Mouse (Mus musculus) myocyte (in vitro differentiated cells): Measurements from ENCODE around the gene Ccm2. TPM values are rescaled to one million over a fixed set of nuclear protein-coding genes. Genes with fewer than 3 reads are reported as not detected.

Source experiments
- H3K27me3 ChIP-seq: one replicate; pipeline ENCODE4 v1.6.1; 2011; ENCODE audit not compliant: control insufficient read depth, insufficient read depth, insufficient read length
- H3K36me3 ChIP-seq: one replicate; pipeline ENCODE4 v1.6.1; 2011; ENCODE audit not compliant: control insufficient read depth, insufficient read depth
- H3K4me2 ChIP-seq: one replicate; pipeline ENCODE4 v1.6.1; 2011; ENCODE audit warnings: low read depth, control low read depth
- H3K4me3 ChIP-seq: one replicate; pipeline ENCODE4 v1.5.1; 2011; ENCODE audit warnings: mild to moderate bottlenecking, control low read depth, moderate library complexity
- H3K79me2 ChIP-seq: one replicate; pipeline ENCODE4 v1.6.1; 2011; ENCODE audit not compliant: control insufficient read depth, insufficient read depth
- H3ac ChIP-seq: one replicate; pipeline ENCODE4 v1.6.1; 2011; ENCODE audit not compliant: control insufficient read depth, insufficient read length
- CEBPB ChIP-seq: IDR thresholded peaks from 2 replicates; pipeline ENCODE4 v1.6.1; 2011; ENCODE audit warnings: mild to moderate bottlenecking, moderate library complexity; ENCODE audit not compliant: poor library complexity, insufficient read depth, severe bottlenecking
- E2F4 ChIP-seq: IDR thresholded peaks from one replicate; pipeline ENCODE4 v1.6.1; 2011; ENCODE audit warnings: mild to moderate bottlenecking, control low read depth, moderate library complexity; ENCODE audit not compliant: insufficient read depth
- MAX ChIP-seq: IDR thresholded peaks from one replicate; pipeline ENCODE4 v1.6.1; 2011; ENCODE audit warnings: low read depth, mild to moderate bottlenecking, control low read depth
- MYOD1 ChIP-seq, 3 experiments: IDR thresholded peaks; one replicate each; pipeline ENCODE4 v1.6.1; 2011; ENCODE audit warnings: control low read depth in 2 of 3, low read depth in 2 of 3, mild to moderate bottlenecking in 2 of 3, moderate library complexity in 1 of 3; ENCODE audit not compliant: insufficient read length in 2 of 3, control insufficient read depth in 1 of 3
- MYOG ChIP-seq, 3 experiments: IDR thresholded peaks; one replicate each; pipeline ENCODE4 v1.6.1; 2011; ENCODE audit warnings: control low read depth in 2 of 3, low read depth in 2 of 3, mild to moderate bottlenecking in 2 of 3; ENCODE audit not compliant: insufficient read length in 2 of 3, control insufficient read depth in 1 of 3, insufficient read depth in 1 of 3
- POLR2A ChIP-seq: IDR thresholded peaks from one replicate; pipeline ENCODE4 v1.6.1; 2011; ENCODE audit warnings: low read depth, mild to moderate bottlenecking, control low read depth, moderate library complexity; ENCODE audit not compliant: insufficient read length
- POLR2AphosphoS2 ChIP-seq: IDR thresholded peaks from one replicate; pipeline ENCODE4 v1.6.1; 2011; ENCODE audit warnings: low read depth, control low read depth; ENCODE audit not compliant: insufficient read length
- REST ChIP-seq: IDR thresholded peaks from one replicate; pipeline ENCODE4 v1.6.1; 2011; ENCODE audit warnings: mild to moderate bottlenecking, control low read depth, moderate library complexity; ENCODE audit not compliant: insufficient read depth, insufficient read length
- SRF ChIP-seq: IDR thresholded peaks from one replicate; pipeline ENCODE4 v1.6.1; 2011; ENCODE audit warnings: low read depth; ENCODE audit not compliant: control insufficient read depth, insufficient read length
- TCF12 ChIP-seq: IDR thresholded peaks from one replicate; pipeline ENCODE4 v1.6.1; 2011; ENCODE audit warnings: mild to moderate bottlenecking, control low read depth; ENCODE audit not compliant: poor library complexity, insufficient read depth, severe bottlenecking
- TCF3 ChIP-seq: IDR thresholded peaks from one replicate; pipeline ENCODE4 v1.6.1; 2011; ENCODE audit warnings: low read depth, control low read depth; ENCODE audit not compliant: insufficient read length
- USF1 ChIP-seq: IDR thresholded peaks from one replicate; pipeline ENCODE4 v1.6.1; 2011; ENCODE audit warnings: low read depth, mild to moderate bottlenecking, control low read depth, moderate library complexity
- polyA plus RNA-seq: library from polyadenylated mRNA; unstranded; fragments of >200 nt; fragmentation: generic; extraction: Trizol; gene quantifications from one replicate; pipeline ENCODE4 v1.2.1, GENCODE M21; 2012; ENCODE audit warnings: missing spikeins

Gene Ccm2
- polyA plus RNA-seq, 1 experiment: 66.0 TPM

DNA sequence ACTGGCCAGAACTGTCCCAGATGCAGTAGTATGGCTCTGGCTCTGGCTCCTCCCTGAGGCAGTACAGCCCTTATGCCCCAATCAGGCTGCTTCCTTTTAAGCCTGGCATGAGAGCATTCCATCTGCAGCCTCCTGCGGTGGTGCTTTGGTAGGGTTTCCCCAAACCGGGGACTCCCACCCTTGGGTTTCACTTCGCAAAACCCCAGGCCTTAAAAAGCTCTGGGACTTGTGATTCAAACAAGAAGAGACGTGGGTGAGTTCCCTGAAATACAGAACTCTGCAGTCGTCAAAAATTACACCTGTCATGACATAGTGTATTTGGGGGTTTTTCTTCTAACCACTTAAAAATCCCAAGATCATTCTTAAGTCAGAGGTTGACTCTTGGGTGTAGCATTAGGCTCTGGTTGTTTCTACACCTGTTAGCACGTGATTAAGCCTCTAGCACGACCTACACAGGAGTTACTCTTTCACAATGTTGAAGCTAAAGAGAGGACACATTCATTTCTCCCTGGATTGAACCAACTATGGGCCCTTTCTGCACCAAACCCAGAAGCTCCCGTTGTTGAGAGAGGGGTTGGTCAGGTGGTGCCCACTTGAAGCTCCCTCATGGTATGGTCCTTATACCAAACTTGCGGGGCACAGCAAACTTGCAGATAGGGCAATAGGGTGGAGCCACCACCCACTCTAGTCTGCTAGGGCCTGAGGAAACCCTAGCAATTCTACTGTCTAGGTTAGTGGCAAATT is 23.7 kb upstream of the Ccm2 start:
- no peak for TF ChIP-seq USF1
- TF ChIP-seq REST: no peak
- TF ChIP-seq TCF12: no peak
- TF ChIP-seq SRF: no peak
- TF ChIP-seq MAX: no peak
- no peak for TF ChIP-seq MYOG (IDR thresholded peaks at IDR 0.05; ENCODE audit: control insufficient read depth in 1 of 3, insufficient read depth in 1 of 3, insufficient read length in 2 of 3, low read depth in 2 of 3)
- TF ChIP-seq POLR2A: no peak
- no peak for TF ChIP-seq MYOD1 (IDR thresholded peaks at IDR 0.05; ENCODE audit: control insufficient read depth in 1 of 3, insufficient read length in 2 of 3, low read depth in 2 of 3)
- no peak for TF ChIP-seq POLR2AphosphoS2
- no peak for TF ChIP-seq E2F4
- TF ChIP-seq TCF3: no peak
- no peak for TF ChIP-seq CEBPB

DNA sequence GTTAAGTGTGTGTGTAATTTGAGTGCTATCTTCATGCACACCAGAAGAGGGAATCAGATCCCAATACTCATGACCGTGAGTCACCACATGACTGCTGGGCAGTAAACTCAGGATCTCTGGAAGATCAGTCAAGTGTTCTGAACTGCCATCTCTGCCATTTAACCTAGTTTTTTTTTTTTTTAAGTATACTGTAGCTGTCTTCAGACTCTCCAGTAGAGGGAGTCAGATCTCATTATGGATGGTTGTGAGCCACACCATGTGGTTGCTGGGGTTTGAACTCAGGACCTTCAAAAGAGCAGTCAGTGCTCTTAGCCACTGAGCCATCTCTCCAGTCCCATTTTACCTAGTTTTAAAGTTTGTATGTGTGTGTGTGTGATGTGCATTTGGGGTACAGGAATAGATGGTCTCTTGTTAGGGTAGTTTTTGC is 23.0 kb upstream of the Ccm2 start:
- Histone ChIP-seq H3K27me3 (no peaks in the 10 kb centered on the region), H3K4me3 (no peak overlapping the region), H3K36me3 (peaks cover 37% of the 10 kb centered on the region), H3ac (no peak overlapping the region), H3K4me2 (no peak overlapping the region), H3K79me2 (peaks cover 28% of the 10 kb centered on the region)
- TF ChIP-seq E2F4 (no peak), POLR2A (peak; percentile 21)

More for the DNA sequence above, 23.7 kb upstream of the Ccm2 start:
- Histone ChIP-seq H3K4me3 (no peak overlapping the region), H3K4me2 (no peak overlapping the region), H3K27me3 (no peaks in the 10 kb centered on the region), H3ac (no peak overlapping the region), H3K36me3 (peaks cover 37% of the 10 kb centered on the region), H3K79me2 (peaks cover 21% of the 10 kb centered on the region)

DNA sequence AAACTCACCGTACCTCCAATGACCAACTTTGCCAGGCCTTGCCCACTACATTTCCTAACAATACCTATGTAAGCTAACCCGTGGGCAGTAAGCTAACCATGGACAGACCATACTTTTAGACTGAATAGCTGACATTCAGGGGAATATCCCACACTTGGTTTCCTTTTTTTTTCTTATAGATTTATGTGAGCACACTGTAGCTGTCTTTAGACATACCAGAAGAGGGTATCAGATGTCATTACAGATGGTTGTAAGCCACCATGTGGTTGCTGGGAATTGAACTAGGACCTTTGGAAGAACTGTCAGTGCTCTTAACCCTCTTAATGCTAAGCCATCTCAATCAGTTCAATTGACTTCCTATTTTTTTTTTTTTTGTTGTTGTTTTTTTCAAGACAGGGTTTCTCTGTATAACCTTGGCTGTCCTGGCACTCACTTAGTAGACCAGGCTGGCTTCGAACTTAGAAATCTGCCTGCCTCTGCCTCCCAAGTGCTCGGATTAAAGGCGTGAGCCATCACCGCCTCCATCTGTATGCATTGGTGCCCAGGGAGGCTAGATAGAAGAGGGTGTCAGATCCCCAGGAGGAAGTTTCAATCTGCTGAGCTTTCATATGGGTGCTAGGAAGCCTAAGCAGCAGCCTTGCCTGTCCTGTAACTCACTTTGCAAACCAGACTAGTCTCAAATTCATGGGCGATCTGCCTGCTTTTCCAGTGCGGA is 22.4 kb upstream of the Ccm2 start:
- no peak overlapping the region for H3ac ChIP-seq
- H3K4me2 ChIP-seq: no peak overlapping the region
- no peak overlapping the region for H3K4me3 ChIP-seq
- H3K27me3 ChIP-seq: no peaks in the 10 kb centered on the region
- H3K79me2 ChIP-seq: peaks cover 28% of the 10 kb centered on the region
- TF ChIP-seq USF1 (no peak), POLR2AphosphoS2 (peak; percentile 81), TCF3 (no peak)
- peaks cover 37% of the 10 kb centered on the region for H3K36me3 ChIP-seq

GRCm38 (mm10) chr11:6524880-6525238 is 21.8 kb upstream of the Ccm2 start:
- Histone ChIP-seq H3K4me3 (no peak overlapping the region), H3K36me3 (peaks cover 37% of the 10 kb centered on the region), H3ac (no peak overlapping the region), H3K27me3 (no peaks in the 10 kb centered on the region), H3K4me2 (no peak overlapping the region), H3K79me2 (peaks cover 28% of the 10 kb centered on the region)
- TF ChIP-seq POLR2A (peak; percentile 32), REST (no peak), TCF12 (no peak), TCF3 (no peak), POLR2AphosphoS2 (peak; percentile 78)

DNA sequence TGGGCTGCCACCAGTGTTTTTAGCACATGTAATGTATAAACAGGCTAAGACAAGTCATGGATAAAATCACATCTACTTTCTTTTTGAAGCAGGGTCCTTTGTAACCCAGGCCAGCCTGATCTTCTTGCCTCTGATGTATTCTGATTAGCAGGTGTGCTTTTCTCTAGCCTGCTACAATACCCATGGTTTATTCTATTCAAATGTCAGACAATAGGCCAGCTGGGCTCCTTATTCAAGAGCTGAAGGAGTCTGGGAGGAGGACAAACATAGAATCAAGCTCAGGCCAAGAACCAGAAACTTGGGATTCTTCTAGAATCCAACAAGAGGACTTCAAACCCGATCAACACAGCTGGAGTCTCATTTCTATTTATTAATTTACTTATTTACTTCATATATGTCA is 21.4 kb upstream of the Ccm2 start:
- no peak overlapping the region for H3K4me2 ChIP-seq
- peaks cover 37% of the 10 kb centered on the region for H3K36me3 ChIP-seq
- no peak for TF ChIP-seq TCF12
- TF ChIP-seq MAX: no peak
- TF ChIP-seq CEBPB: no peak
- no peak for TF ChIP-seq POLR2AphosphoS2
- TF ChIP-seq TCF3: no peak
- no peak for TF ChIP-seq USF1
- no peak for TF ChIP-seq POLR2A
- H3K79me2 ChIP-seq: peaks cover 28% of the 10 kb centered on the region
- H3K27me3 ChIP-seq: no peaks in the 10 kb centered on the region
- no peak overlapping the region for H3ac ChIP-seq
- no peak overlapping the region for H3K4me3 ChIP-seq
